Mouse (Mus musculus) C2C12 (cell line): ENCODE measurements around the gene Galnt10.

Experiments used
- CTCF ChIP-seq: IDR thresholded peaks from one replicate; pipeline ENCODE4 v1.5.1; 2011; ENCODE audit not compliant: control insufficient read depth, insufficient read depth, insufficient read length
- MYOD1 ChIP-seq: IDR thresholded peaks from one replicate; pipeline ENCODE4 v1.6.1; 2011; ENCODE audit warnings: low read depth; ENCODE audit not compliant: control insufficient read depth, insufficient read length

DNA sequence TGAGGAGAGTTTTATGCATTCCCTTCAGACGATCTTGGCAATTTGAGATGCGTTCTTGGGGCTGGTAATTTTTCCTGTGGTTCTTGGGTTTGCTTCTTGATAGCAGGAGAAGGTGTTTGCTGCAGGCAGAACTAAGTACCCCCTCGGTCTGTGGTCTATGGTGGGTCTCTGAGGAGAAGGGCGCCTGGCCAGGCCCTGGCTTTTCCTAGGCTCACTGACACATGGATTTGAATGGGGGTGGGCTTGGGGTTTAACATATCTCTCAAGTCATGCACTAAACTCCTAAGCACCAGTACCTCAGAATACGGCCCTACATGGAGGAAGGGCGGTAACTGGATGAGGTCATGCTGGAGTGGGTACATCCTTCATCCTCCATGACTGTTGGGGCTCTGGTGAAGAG lies 13.5 kb downstream of the Galnt10 start:
- TF ChIP-seq CTCF = no peak
- no peak for TF ChIP-seq MYOD1
